Mouse (Mus musculus) MEL (cell line): ENCODE data around the gene Entr1. TPM values are rescaled to one million over a fixed set of nuclear protein-coding genes. Genes with fewer than 3 reads are reported as not detected.

ENCODE experiments used
- DNase-seq: peaks from one replicate; pipeline ENCODE4 v3.0.0; 2011; ENCODE audit warnings: low read depth, low spot score
- H3K27ac ChIP-seq: 2 replicates; pipeline ENCODE4 v1.5.1; 2012; ENCODE audit warnings: low read depth, mild to moderate bottlenecking, control low read depth, low read length, moderate library complexity; ENCODE audit not compliant: control insufficient read depth
- H3K27me3 ChIP-seq, 2 experiments: fragments of 150-350 bp in 1 of 2; sonication (generic) in 1 of 2; 2 replicates each; pipeline ENCODE4 v1.6.1; 2012; ENCODE audit warnings: low read length in 2 of 2, mild to moderate bottlenecking in 2 of 2, improper control_type of control experiment in 1 of 2, moderate library complexity in 1 of 2; ENCODE audit not compliant: insufficient read depth in 2 of 2, control insufficient read depth in 1 of 2
- H3K36me3 ChIP-seq, 2 experiments: 2 replicates each; pipeline ENCODE4 v1.6.1; 2012 to 2014; ENCODE audit warnings: low read length in 2 of 2, improper control_type of control experiment in 1 of 2, inconsistent platforms in 1 of 2, mild to moderate bottlenecking in 1 of 2; ENCODE audit not compliant: insufficient read depth in 2 of 2, control insufficient read depth in 1 of 2
- H3K4me1 ChIP-seq, 2 experiments: fragments of 150-350 bp in 1 of 2; sonication (generic) in 1 of 2; 2 replicates each; pipeline ENCODE4 v1.6.1; 2012; ENCODE audit warnings: low read length in 2 of 2, improper control_type of control experiment in 1 of 2, mild to moderate bottlenecking in 1 of 2; ENCODE audit not compliant: insufficient read depth in 2 of 2, control insufficient read depth in 1 of 2
- H3K4me3 ChIP-seq, 2 experiments: fragments of 150-350 bp in 1 of 2; sonication (generic) in 1 of 2; 2 replicates each; pipeline ENCODE4 v1.5.1; 2012; ENCODE audit warnings: low read depth in 2 of 2, low read length in 2 of 2, mild to moderate bottlenecking in 2 of 2, moderate library complexity in 2 of 2, control low read depth in 1 of 2, improper control_type of control experiment in 1 of 2; ENCODE audit not compliant: control insufficient read depth in 1 of 2, insufficient read depth in 1 of 2
- H3K79me2 ChIP-seq: 2 replicates; pipeline ENCODE4 v1.6.1; 2012; ENCODE audit warnings: mild to moderate bottlenecking, low read length, moderate library complexity; ENCODE audit not compliant: control insufficient read depth, poor library complexity, insufficient read depth
- H3K9ac ChIP-seq: 2 replicates; pipeline ENCODE4 v1.6.1; 2012; ENCODE audit warnings: low read depth, mild to moderate bottlenecking, control low read depth, low read length, moderate library complexity; ENCODE audit not compliant: control insufficient read depth, poor library complexity, severe bottlenecking
- H3K9me3 ChIP-seq: fragments of 150-350 bp; sonication (generic); replicated peaks from 2 replicates; pipeline ENCODE4 v1.6.1; 2012; ENCODE audit warnings: mild to moderate bottlenecking, low read length, improper control_type of control experiment, moderate library complexity; ENCODE audit not compliant: insufficient read depth
- BHLHE40 ChIP-seq: IDR thresholded peaks from 2 replicates; pipeline ENCODE4 v1.6.1; 2012; ENCODE audit warnings: low read depth, mild to moderate bottlenecking, inconsistent platforms, low read length, improper control_type of control experiment, borderline replicate concordance
- CHD1 ChIP-seq: IDR thresholded peaks from 2 replicates; pipeline ENCODE4 v1.6.1; 2012; ENCODE audit warnings: low read depth, mild to moderate bottlenecking, inconsistent platforms, low read length, improper control_type of control experiment
- CHD2 ChIP-seq: IDR thresholded peaks from 2 replicates; pipeline ENCODE4 v1.6.1; 2011; ENCODE audit warnings: low read length, improper control_type of control experiment
- ELF1 ChIP-seq: IDR thresholded peaks from 2 replicates; pipeline ENCODE4 v1.6.1; 2014; ENCODE audit warnings: low read depth, mild to moderate bottlenecking, inconsistent platforms, low read length, improper control_type of control experiment, moderate library complexity
- ETS1 ChIP-seq: IDR thresholded peaks from 2 replicates; pipeline ENCODE4 v1.6.1; 2012; ENCODE audit warnings: low read depth, mild to moderate bottlenecking, inconsistent platforms, low read length, improper control_type of control experiment, moderate library complexity
- GABPA ChIP-seq: IDR thresholded peaks from 2 replicates; pipeline ENCODE4 v1.6.1; 2012; ENCODE audit warnings: low read depth, mild to moderate bottlenecking, inconsistent platforms, low read length, improper control_type of control experiment, moderate library complexity
- MAX ChIP-seq: IDR thresholded peaks from 2 replicates; pipeline ENCODE4 v1.6.1; 2011; ENCODE audit warnings: low read length, improper control_type of control experiment
- MAZ ChIP-seq: IDR thresholded peaks from 2 replicates; pipeline ENCODE4 v1.6.1; 2012; ENCODE audit warnings: low read depth, mild to moderate bottlenecking, inconsistent platforms, low read length, improper control_type of control experiment
- MEF2A ChIP-seq: IDR thresholded peaks from 2 replicates; pipeline ENCODE4 v1.6.1; 2014; ENCODE audit warnings: low read depth, mild to moderate bottlenecking, inconsistent platforms, low read length, improper control_type of control experiment; ENCODE audit not compliant: poor library complexity, insufficient replicate concordance, severe bottlenecking; ENCODE audit errors: extremely low read depth
- MYC ChIP-seq: IDR thresholded peaks from 2 replicates; pipeline ENCODE4 v1.6.1; 2011; ENCODE audit warnings: low read depth, mild to moderate bottlenecking, low read length, improper control_type of control experiment, moderate library complexity
- NELFE ChIP-seq: IDR thresholded peaks from 2 replicates; pipeline ENCODE4 v1.6.1; 2011; ENCODE audit warnings: low read depth, low read length, improper control_type of control experiment
- POLR2AphosphoS5 ChIP-seq: IDR thresholded peaks from 2 replicates; pipeline ENCODE4 v1.6.1; 2012; ENCODE audit warnings: low read depth, borderline replicate concordance, mild to moderate bottlenecking, inconsistent platforms, low read length, moderate library complexity, mixed read lengths
- RCOR1 ChIP-seq: IDR thresholded peaks from 2 replicates; pipeline ENCODE4 v1.6.1; 2012; ENCODE audit warnings: low read depth, mild to moderate bottlenecking, inconsistent platforms, low read length, improper control_type of control experiment
- SIN3A ChIP-seq: IDR thresholded peaks from 2 replicates; pipeline ENCODE4 v1.6.1; 2012; ENCODE audit warnings: low read length, improper control_type of control experiment, inconsistent platforms
- TAL1 ChIP-seq: IDR thresholded peaks from 2 replicates; pipeline ENCODE4 v1.6.1; 2012; ENCODE audit warnings: mild to moderate bottlenecking, inconsistent platforms, low read length, moderate library complexity, mixed read lengths
- UBTF ChIP-seq: IDR thresholded peaks from 2 replicates; pipeline ENCODE4 v1.6.1; 2012; ENCODE audit warnings: low read depth, mild to moderate bottlenecking, inconsistent platforms, low read length, improper control_type of control experiment, moderate library complexity, borderline replicate concordance; ENCODE audit not compliant: insufficient read depth
- polyA plus RNA-seq, 2 experiments: library from polyadenylated mRNA; stranded (reverse) in 1 of 2; unstranded in 1 of 2; fragments of >175 nt in 1 of 2; fragments of >200 nt in 1 of 2; gene quantifications; 2 replicates each; pipeline versions ENCODE4 v1.2.1 to v1.2.4; 2012; ENCODE audit warnings: low replicate concordance in 2 of 2, low read depth in 1 of 2; ENCODE audit not compliant: insufficient read length in 2 of 2, insufficient read depth in 1 of 2, missing spikeins in 1 of 2
- total RNA-seq: library from RNA; depleted of rRNA; stranded (reverse); fragments of 300-350 nt; gene quantifications from 2 replicates; pipeline ENCODE4 v1.2.3, GENCODE M21; 2012

Entr1 gene
- total and polyA plus RNA-seq, 3 experiments = 63.6 to 71.1 TPM; not detected in 1

DNA sequence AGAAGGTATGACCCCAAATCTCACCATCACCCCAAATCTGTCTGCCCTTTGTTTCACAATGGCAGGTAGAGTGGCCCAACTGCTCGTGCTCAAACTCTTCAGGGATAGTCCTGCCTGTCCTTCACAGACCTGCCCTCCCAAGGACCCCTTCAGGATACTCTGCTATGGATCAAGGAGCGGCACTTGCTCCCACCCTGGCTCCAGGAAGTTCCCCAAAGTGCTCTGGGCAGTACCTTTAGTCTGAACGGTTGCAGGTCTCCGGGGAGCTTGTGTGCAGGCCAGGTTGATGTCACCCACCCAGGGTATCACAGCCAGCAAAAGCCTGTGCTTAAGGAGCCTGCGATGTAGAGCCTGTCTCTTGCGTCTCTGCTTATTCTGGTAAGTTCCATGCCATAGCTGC is 21.2 kb downstream of the Entr1 start:
- no peaks in the 10 kb centered on the region for H3K79me2 ChIP-seq
- H3K4me1 ChIP-seq = no peaks in the 10 kb centered on the region
- H3K36me3 ChIP-seq = peaks cover 0 to 7% of the 10 kb centered on the region in 2 experiments; a peak in 2 of 4 replicates
- no peak overlapping the region for H3K4me3 ChIP-seq
- no peaks in the 10 kb centered on the region for H3K27me3 ChIP-seq
- H3K27ac ChIP-seq = no peak overlapping the region
- no peak for DNase-seq
- H3K9ac ChIP-seq = no peak overlapping the region
- no peaks in the 10 kb centered on the region for H3K9me3 ChIP-seq
- TF ChIP-seq NELFE = no peak
- TF ChIP-seq CHD2 = no peak

DNA sequence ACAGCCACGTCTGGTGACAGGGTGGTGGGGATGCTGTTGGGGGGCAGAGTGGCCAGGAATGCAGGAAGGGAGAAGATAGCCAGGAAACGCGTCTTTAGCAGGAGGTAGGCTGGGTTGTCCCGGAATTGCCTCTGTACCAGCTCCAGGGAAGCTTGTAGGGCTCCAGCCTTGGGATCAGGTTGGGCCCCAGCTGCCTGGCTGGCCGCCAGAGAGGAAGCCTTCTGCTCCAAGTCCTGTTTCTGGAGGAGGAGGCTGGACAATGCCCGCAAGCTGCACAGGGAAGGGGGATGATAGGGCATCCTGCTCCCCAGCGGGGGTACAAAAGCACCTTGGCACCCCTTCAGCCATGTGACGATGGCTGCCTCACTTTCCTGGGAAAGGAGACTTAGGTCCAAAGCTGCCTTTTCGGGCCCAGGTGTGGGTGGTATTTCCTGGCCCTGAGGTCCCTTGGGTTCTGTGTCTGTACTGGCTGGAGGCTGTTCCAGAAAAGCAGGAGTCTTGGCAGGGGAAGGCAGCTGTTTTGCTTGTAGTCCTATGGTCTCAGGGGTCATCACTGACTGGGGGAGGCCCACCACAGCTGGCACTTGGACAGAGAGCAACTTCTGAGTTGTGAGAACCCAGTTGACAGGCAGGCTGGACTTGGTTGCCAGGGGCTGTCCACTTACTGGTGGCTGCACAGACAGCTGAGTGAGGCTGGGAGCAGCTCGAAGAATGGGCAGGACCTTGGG is 24.2 kb downstream of the Entr1 start:
- no peaks in the 10 kb centered on the region for H3K9me3 ChIP-seq
- no peaks in the 10 kb centered on the region for H3K4me1 ChIP-seq
- TF ChIP-seq MAZ (no peak), MYC (no peak), SIN3A (no peak), UBTF (no peak), GABPA (no peak), RCOR1 (no peak), MAX (no peak), ELF1 (no peak), MEF2A (no peak), TAL1 (no peak), POLR2AphosphoS5 (no peak), BHLHE40 (no peak), CHD1 (no peak), ETS1 (no peak)
- no peak overlapping the region for H3K4me3 ChIP-seq
- H3K27ac ChIP-seq = no peak overlapping the region
- H3K36me3 ChIP-seq = peaks cover 0 to 3% of the 10 kb centered on the region in 2 experiments; a peak in 2 of 4 replicates
- H3K9ac ChIP-seq = no peak overlapping the region
- no peak for DNase-seq
- no peaks in the 10 kb centered on the region for H3K79me2 ChIP-seq
- no peaks in the 10 kb centered on the region for H3K27me3 ChIP-seq
